Mouse (Mus musculus): Measurements from ENCODE around the gene Glrx. TPM values are rescaled to one million over a fixed set of nuclear protein-coding genes. Genes with fewer than 3 reads are reported as not detected.

The Glrx gene
- total and polyA plus RNA-seq, 3 experiments = 21.2 to 65.5 (median 53.3) TPM

GRCm38 (mm10) chr13:75852027-75852426 is 12.4 kb downstream of the Glrx start:
- in situ Hi-C loops (cut with MboI; ENCODE audit: low pct_ligation_motif_present, low pct_unique_long_range_greater_than_20kb, low sequenced_read_pairs) = no loop called here
- Histone ChIP-seq H3K4me3 (replicated peaks in 1 of 3; ENCODE audit: low read depth in 2 of 3, low read length in 2 of 3, poor library complexity in 1 of 3) (no peak overlapping the region), H3K9ac (ENCODE audit: insufficient read depth, low read depth) (no peak overlapping the region), H3K79me2 (replicated peaks; ENCODE audit: control insufficient read depth, extremely low read depth, insufficient read depth, poor library complexity, severe bottlenecking) (no peaks in the 10 kb centered on the region), H3K4me1 (ENCODE audit: control insufficient read depth in 1 of 2, insufficient read depth in 2 of 2) (peaks cover 0 to 4% of the 10 kb centered on the region in 2 experiments; a peak in 1 of 4 replicates), H3K27ac (ENCODE audit: insufficient read depth, low read depth) (no peak overlapping the region), H3K27me3 (replicated peaks) (no peaks in the 10 kb centered on the region), H3K4me2 (ENCODE audit: insufficient read depth, low read depth, poor library complexity, severe bottlenecking) (no peak overlapping the region), H3K9me3 (replicated peaks; ENCODE audit: low read length) (no peaks in the 10 kb centered on the region), H3K36me3 (replicated peaks in 1 of 2; ENCODE audit: control insufficient read depth in 1 of 2, insufficient read depth in 1 of 2, low read length in 1 of 2) (peaks cover 10 to 33% of the 10 kb centered on the region in 2 experiments)
- dilution Hi-C loops (cut with MboI; ENCODE audit: extremely low pct_ligation_motif_present, extremely low pct_unique_long_range_greater_than_20kb, low sequenced_read_pairs) = no loop called here
- DNase-seq (ENCODE audit: extremely low read depth) = no peak
- TF ChIP-seq E2F4 (IDR thresholded peaks at IDR 0.05; ENCODE audit: insufficient replicate concordance, low read depth, low read length) (no peak), CTCF (conservative IDR thresholded peaks at IDR 0.05 in 1 of 2, IDR thresholded peaks at IDR 0.05 in 1 of 2; ENCODE audit: low read depth in 2 of 2, low read length in 2 of 2) (no peak), PAX5 (IDR thresholded peaks at IDR 0.05; ENCODE audit: low read length) (no peak), CHD2 (IDR thresholded peaks at IDR 0.05; ENCODE audit: low read length) (no peak), ELF1 (IDR thresholded peaks at IDR 0.05; ENCODE audit: low read depth, low read length) (no peak), SMC3 (IDR thresholded peaks at IDR 0.05; ENCODE audit: low read depth, low read length) (no peak), EP300 (IDR thresholded peaks at IDR 0.05; ENCODE audit: low read length) (no peak), KAT2A (IDR thresholded peaks at IDR 0.05; ENCODE audit: insufficient replicate concordance, low read length) (no peak), RCOR1 (conservative IDR thresholded peaks at IDR 0.05; ENCODE audit: low read depth, low read length) (no peak), HCFC1 (IDR thresholded peaks at IDR 0.05; ENCODE audit: low read depth, low read length) (no peak), CHD1 (IDR thresholded peaks at IDR 0.05; ENCODE audit: low read depth, low read length) (no peak), MEF2A (IDR thresholded peaks at IDR 0.05; ENCODE audit: borderline replicate concordance, low read depth, low read length) (no peak), IRF4 (IDR thresholded peaks at IDR 0.05; ENCODE audit: low read depth, low read length) (no peak)

GRCm38 (mm10) chr13:75853118-75853517 is 13.4 kb downstream of the Glrx start:
- in situ Hi-C loops (cut with MboI; ENCODE audit: low pct_ligation_motif_present, low pct_unique_long_range_greater_than_20kb, low sequenced_read_pairs) = no loop called here
- H3K4me3 ChIP-seq (replicated peaks in 1 of 3; ENCODE audit: low read depth in 2 of 3, low read length in 2 of 3, poor library complexity in 1 of 3) = no peak overlapping the region
- TF ChIP-seq POLR2AphosphoS2 (IDR thresholded peaks at IDR 0.05; ENCODE audit: low read depth, low read length) = no peak
- no peak for TF ChIP-seq ZC3H11A (IDR thresholded peaks at IDR 0.05; ENCODE audit: low read depth, low read length)
- no peak for TF ChIP-seq CTCF (conservative IDR thresholded peaks at IDR 0.05 in 1 of 2, IDR thresholded peaks at IDR 0.05 in 1 of 2; ENCODE audit: low read depth in 2 of 2, low read length in 2 of 2)
- no peak for TF ChIP-seq HCFC1 (IDR thresholded peaks at IDR 0.05; ENCODE audit: low read depth, low read length)
- no peak for TF ChIP-seq RCOR1 (conservative IDR thresholded peaks at IDR 0.05; ENCODE audit: low read depth, low read length)
- no peak for TF ChIP-seq ELF1 (IDR thresholded peaks at IDR 0.05; ENCODE audit: low read depth, low read length)
- no peak for TF ChIP-seq MXI1 (IDR thresholded peaks at IDR 0.05; ENCODE audit: low read depth, low read length)
- no peak for TF ChIP-seq NELFE (IDR thresholded peaks at IDR 0.05; ENCODE audit: low read depth, low read length)
- TF ChIP-seq TCF12 (IDR thresholded peaks at IDR 0.05; ENCODE audit: low read depth, low read length) = no peak
- TF ChIP-seq NRF1 (IDR thresholded peaks at IDR 0.05; ENCODE audit: low read depth, low read length) = no peak
- no peak for TF ChIP-seq PAX5 (IDR thresholded peaks at IDR 0.05; ENCODE audit: low read length)
- no peak for TF ChIP-seq EP300 (IDR thresholded peaks at IDR 0.05; ENCODE audit: low read length)
- no peak for TF ChIP-seq POLR2A (IDR thresholded peaks at IDR 0.05; ENCODE audit: low read depth, low read length)
- TF ChIP-seq USF2 (conservative IDR thresholded peaks at IDR 0.05; ENCODE audit: low read depth, low read length) = no peak
- no peak for TF ChIP-seq UBTF (IDR thresholded peaks at IDR 0.05; ENCODE audit: low read depth, low read length)
- TF ChIP-seq SMC3 (IDR thresholded peaks at IDR 0.05; ENCODE audit: low read depth, low read length) = no peak

More at GRCm38 (mm10) chr13:75853118-75853517, 13.4 kb downstream of the Glrx start:
- dilution Hi-C loops (cut with MboI; ENCODE audit: extremely low pct_ligation_motif_present, extremely low pct_unique_long_range_greater_than_20kb, low sequenced_read_pairs) = no loop called here
- Histone ChIP-seq H3K36me3 (replicated peaks in 1 of 2; ENCODE audit: control insufficient read depth in 1 of 2, insufficient read depth in 1 of 2, low read length in 1 of 2) (peaks cover 3 to 22% of the 10 kb centered on the region in 2 experiments), H3K27me3 (replicated peaks) (no peaks in the 10 kb centered on the region), H3K9me3 (replicated peaks; ENCODE audit: low read length) (no peaks in the 10 kb centered on the region), H3K4me2 (ENCODE audit: insufficient read depth, low read depth, poor library complexity, severe bottlenecking) (no peak overlapping the region), H3K9ac (ENCODE audit: insufficient read depth, low read depth) (no peak overlapping the region), H3K27ac (ENCODE audit: insufficient read depth, low read depth) (no peak overlapping the region), H3K4me1 (ENCODE audit: control insufficient read depth in 1 of 2, insufficient read depth in 2 of 2) (peaks cover 0 to 4% of the 10 kb centered on the region in 2 experiments; a peak in 1 of 4 replicates), H3K79me2 (replicated peaks; ENCODE audit: control insufficient read depth, extremely low read depth, insufficient read depth, poor library complexity, severe bottlenecking) (no peaks in the 10 kb centered on the region)
- no peak for DNase-seq (ENCODE audit: extremely low read depth)
